Mouse (Mus musculus) layer of hippocampus, postnatal 10 days (tissue): ENCODE measurements around the gene Olfml2a. TPM values are rescaled to one million over a fixed set of nuclear protein-coding genes. Genes with fewer than 3 reads are reported as not detected.
"Not testable (repeated sequence)": the region's sequence is repeated elsewhere in the genome, so short reads cannot be mapped to it uniquely, and the experiment has no call there.

Source experiments
- DNase-seq, 2 experiments: peaks; one replicate each; pipeline ENCODE4 v3.0.0; 2021; ENCODE audit warnings: low spot score in 2 of 2
- total RNA-seq, 2 experiments: library from RNA; stranded (reverse); gene quantifications; 2 replicates each; pipeline ENCODE4 v1.2.3; 2021

Gene Olfml2a
- total RNA-seq, 2 experiments from 2014 or later = 3.2 to 4.7 TPM

- DNase-seq = peak in 1 of 2 experiments; percentile 44
These were observed 77.2 kb downstream of the Olfml2a start for GRCm38 (mm10) chr2:39008954-39009365.

GRCm38 (mm10) chr2:39010144-39010543, 78.4 kb downstream of the Olfml2a start:
- not testable (repeated sequence) for DNase-seq

- DNase-seq = no peak
These were observed 79.5 kb downstream of the Olfml2a start for GRCm38 (mm10) chr2:39011264-39011663.

DNA sequence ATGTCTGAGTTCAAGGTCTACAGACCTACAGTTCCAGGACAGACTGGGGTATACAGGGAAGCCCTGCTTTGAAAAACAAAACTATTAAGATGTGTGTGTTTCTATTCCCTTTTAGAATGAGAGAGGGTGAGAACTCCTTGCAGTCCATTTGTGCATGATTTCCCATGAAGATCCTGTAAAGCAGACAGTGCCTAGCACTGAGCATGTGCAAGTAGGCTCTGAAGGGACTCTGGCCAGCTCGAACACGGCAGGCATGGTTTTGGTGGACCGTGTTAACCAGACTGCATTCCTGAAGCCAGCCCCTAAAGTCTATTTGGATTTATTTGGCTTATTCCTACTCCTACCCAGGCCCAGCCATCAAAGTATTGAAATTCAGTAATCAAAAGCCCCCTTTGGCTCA, 80.2 kb downstream of the Olfml2a start:
- no peak for DNase-seq

DNA sequence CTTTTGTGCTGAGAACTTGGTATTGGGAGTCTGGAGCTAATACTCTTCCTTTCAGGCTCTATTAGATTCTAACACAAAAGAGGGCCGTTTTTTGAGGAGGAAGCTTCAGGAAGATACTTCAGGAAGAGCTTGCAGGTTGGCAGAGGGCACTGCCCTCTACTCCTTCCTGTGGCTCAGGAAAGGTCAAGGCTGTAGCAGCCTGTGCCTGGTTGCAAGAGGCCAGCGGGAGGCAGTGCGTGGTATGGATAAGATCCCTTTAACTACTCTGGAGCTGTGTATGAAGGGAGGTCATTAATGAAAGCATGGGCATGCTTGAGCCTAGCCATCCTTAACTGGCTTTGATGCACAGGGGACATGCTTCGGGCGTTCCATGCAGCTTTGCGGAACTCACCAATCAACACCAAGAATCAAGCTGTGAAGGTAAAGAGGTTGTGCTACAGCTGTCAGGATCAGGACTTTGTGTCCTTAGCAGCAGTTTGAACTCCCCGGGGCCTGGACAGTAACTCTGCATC, 81.0 kb downstream of the Olfml2a start:
- no peak for DNase-seq

Other genes starting within 250 kb of the Olfml2a start
- not detected for gene Nr5a1, start 217.4 kb upstream of the Olfml2a start, total RNA-seq
- gene Nr6a1, start 4.3 kb upstream of the Olfml2a start, total RNA-seq = 1 to 10 TPM; 3.8 to 4.2 TPM
- under 1 TPM; 0.73 to 0.80 TPM for gene Wdr38, start 65.5 kb downstream of the Olfml2a start, total RNA-seq
- gene Arpc5l, start 73.4 kb downstream of the Olfml2a start, total RNA-seq = 100 to 1,000 TPM in 1 of 2 experiments, 10 to 100 TPM in 1; 87.7 to 102 TPM
- 100 to 1,000 TPM; 308 to 382 TPM for gene Rpl35, start 73.6 kb downstream of the Olfml2a start, total RNA-seq
- 10 to 100 TPM; 31.1 to 32.0 TPM for gene Golga1, start 133.6 kb downstream of the Olfml2a start, total RNA-seq